In genomic region chr11:98932293-98933091, GRCm38 (mm10) we compare ENCODE assay signal across 8 mouse cellular contexts. TPM values are rescaled to one million over a fixed set of nuclear protein-coding genes. Genes with fewer than 3 reads are reported as not detected.
DNase-seq lines count a peak whose midpoint lies in the region; ATAC-seq and TF ChIP-seq lines count a peak whose summit lies in the region.

No protein-coding gene starts in this region.

- DNase-seq in heart, adult 11 months: peak; percentile 95
- no peak for DNase-seq in heart, adult 9 months (ENCODE audit: low spot score in 2 of 2)
- no peak for DNase-seq in layer of hippocampus, adult 11-12 months (ENCODE audit: low spot score)
- DNase-seq in embryo, embryonic 10 days (ENCODE audit: low spot score): no peak
- no peak for DNase-seq in Muller cell, postnatal 12 days (ENCODE audit: inconsistent ontology term)

- no peaks in the 10 kb centered on the region for H3K36me3 ChIP-seq in C2C12 (ENCODE audit: control insufficient read depth, insufficient read depth)
- H3K36me3 ChIP-seq in embryonic facial prominence, embryonic 12.5 days: no peaks in the 10 kb centered on the region
- H3K36me3 ChIP-seq in limb, embryonic 12.5 days: peaks cover 5% of the 10 kb centered on the region; the same call in 1 of the 2 replicates

- peak overlapping the region; percentile 18 for H3ac ChIP-seq in C2C12 (ENCODE audit: control insufficient read depth, insufficient read length, low read depth)

- peaks cover 18% of the 10 kb centered on the region for H3K79me2 ChIP-seq in C2C12 (ENCODE audit: control insufficient read depth, insufficient read depth)

- TF ChIP-seq CTCF in C2C12 (IDR thresholded peaks at IDR 0.05; ENCODE audit: control insufficient read depth, insufficient read depth, insufficient read length): no peak

- no peaks in the 10 kb centered on the region for H3K27me3 ChIP-seq in C2C12 (ENCODE audit: control insufficient read depth, insufficient read depth, insufficient read length)
- no peaks in the 10 kb centered on the region for H3K27me3 ChIP-seq in embryonic facial prominence, embryonic 12.5 days
- H3K27me3 ChIP-seq in limb, embryonic 12.5 days: no peaks in the 10 kb centered on the region

- H3K4me2 ChIP-seq in embryonic facial prominence, embryonic 12.5 days (replicated peaks): peak overlapping the region; percentile 45
- H3K4me2 ChIP-seq in limb, embryonic 12.5 days: peak overlapping the region; percentile 92

- peak; percentile 29 for ATAC-seq in embryonic facial prominence, embryonic 12.5 days (ENCODE audit: insufficient number of reproducible peaks, insufficient read depth, low FRiP score, low TSS enrichment)
- ATAC-seq in limb, embryonic 12.5 days (ENCODE audit: insufficient number of reproducible peaks, insufficient read depth, low FRiP score, low TSS enrichment, low read depth): peak; percentile 27; the same call in 1 of the 2 replicates

- WGBS in embryonic facial prominence, embryonic 12.5 days: 21% methylated on average over 18 of the region's 19 CpGs
- 16% methylated on average over 19 of the region's 19 CpGs for WGBS in limb, embryonic 12.5 days

- no peak overlapping the region for H3K4me3 ChIP-seq in C2C12 (ENCODE audit: insufficient read depth, poor library complexity, severe bottlenecking)
- 0 out of 2 replicates have a peak overlapping the region, but pooled peaks have one; percentile 10 for H3K4me3 ChIP-seq in embryonic facial prominence, embryonic 12.5 days
- peak overlapping the region; percentile 12 for H3K4me3 ChIP-seq in limb, embryonic 12.5 days (replicated peaks)

- peaks cover 93% of the 10 kb centered on the region for H3K4me1 ChIP-seq in embryonic facial prominence, embryonic 12.5 days
- peaks cover 94% of the 10 kb centered on the region for H3K4me1 ChIP-seq in limb, embryonic 12.5 days (replicated peaks)

- H3K9ac ChIP-seq in embryonic facial prominence, embryonic 12.5 days: peak overlapping the region; percentile 34
- H3K9ac ChIP-seq in limb, embryonic 12.5 days (replicated peaks): peak overlapping the region; percentile 44; the same call in 1 of the 2 replicates

- H3K79me3 ChIP-seq in C2C12 (ENCODE audit: low read depth): peaks cover 2% of the 10 kb centered on the region

- peak overlapping the region; percentile 95 for H3K27ac ChIP-seq in embryonic facial prominence, embryonic 12.5 days
- H3K27ac ChIP-seq in limb, embryonic 12.5 days: peak overlapping the region; percentile 86

- no peaks in the 10 kb centered on the region for H3K9me3 ChIP-seq in embryonic facial prominence, embryonic 12.5 days
- H3K9me3 ChIP-seq in limb, embryonic 12.5 days: no peaks in the 10 kb centered on the region

TF ChIP-seq in C2C12, 6 proteins besides CTCF, POLR2A, EP300 and RAD21:
- peak; percentile 14 for TF ChIP-seq MAX (IDR thresholded peaks at IDR 0.05)
- peak; percentile 58 for TF ChIP-seq MYOD1 (IDR thresholded peaks at IDR 0.05; ENCODE audit: control insufficient read depth, insufficient read length, low read depth)
- no peak for TF ChIP-seq CEBPB (IDR thresholded peaks at IDR 0.05; ENCODE audit: low read depth)
- no peak for TF ChIP-seq FOSL1 (IDR thresholded peaks at IDR 0.05; ENCODE audit: insufficient read depth, low read length, poor library complexity, severe bottlenecking)

RNA-seq across cellular contexts. Expression of gene Rara, which starts 4.9 kb away (rescaled TPM):
- polyA plus RNA-seq in C2C12 (2012; fragmentation: generic; extraction: Trizol): 31.9 TPM
- 48.8 and 49.2 TPM in 2 replicates for polyA plus RNA-seq in embryonic facial prominence, embryonic 12.5 days (2016; fragmentation: Nextera tagmentation; extraction: Ambion mirVana)
- polyA plus RNA-seq in limb, embryonic 12.5 days (2016; fragmentation: Nextera tagmentation; extraction: Ambion mirVana): 47.1 TPM in 2 replicates

RNA-seq across cellular contexts. Expression of gene Cdc6, which starts 24.9 kb away (rescaled TPM):
- polyA plus RNA-seq in C2C12 (2012; fragmentation: generic; extraction: Trizol): 24.1 TPM
- polyA plus RNA-seq in embryonic facial prominence, embryonic 12.5 days (2016; fragmentation: Nextera tagmentation; extraction: Ambion mirVana): 33.1 and 34.7 TPM in 2 replicates
- 44.8 and 48.5 TPM in 2 replicates for polyA plus RNA-seq in limb, embryonic 12.5 days (2016; fragmentation: Nextera tagmentation; extraction: Ambion mirVana)

RNA-seq across cellular contexts. Expression of gene Gjd3, which starts 50.3 kb away (rescaled TPM):
- polyA plus RNA-seq in C2C12 (2012; fragmentation: generic; extraction: Trizol): not detected
- 0.73 and 1.4 TPM in 2 replicates for polyA plus RNA-seq in embryonic facial prominence, embryonic 12.5 days (2016; fragmentation: Nextera tagmentation; extraction: Ambion mirVana)
- polyA plus RNA-seq in limb, embryonic 12.5 days (2016; fragmentation: Nextera tagmentation; extraction: Ambion mirVana): 0.51 TPM in 1 of 2 replicates, not detected in the other
